8 mouse cellular contexts compared by ENCODE assay signal in the genomic region with DNA sequence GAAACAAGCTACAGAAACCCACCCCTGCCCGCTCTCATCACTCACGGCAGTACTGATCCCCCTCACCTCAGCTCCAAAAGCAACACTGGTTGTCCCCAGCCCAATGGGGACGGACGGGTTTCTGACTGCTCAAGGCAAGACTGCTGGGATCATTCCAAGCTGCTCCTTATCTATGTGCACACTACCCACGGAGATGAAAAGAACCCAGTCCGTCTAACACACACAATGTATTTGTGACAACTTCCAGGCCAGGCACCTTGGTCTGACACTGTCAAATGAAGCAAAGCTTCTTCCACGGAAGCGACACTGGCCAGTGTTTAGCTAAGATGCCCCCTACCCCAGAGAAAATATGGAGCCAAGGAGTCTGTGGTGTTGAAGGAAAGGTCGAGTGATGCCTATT. TPM values are rescaled to one million over a fixed set of nuclear protein-coding genes. Genes with fewer than 3 reads are reported as not detected.
A peak's percentile ranks its signal among the peaks of the same experiment; 100 is the strongest.
DNase-seq lines count a peak whose midpoint lies in the region; ATAC-seq and TF ChIP-seq lines count a peak whose summit lies in the region.

No protein-coding gene starts in this region.

- H3K4me2 ChIP-seq in CH12.LX (ENCODE audit: insufficient read depth, low read depth, poor library complexity, severe bottlenecking): peak overlapping the region; percentile 70
- peak overlapping the region; percentile 94 for H3K4me2 ChIP-seq in forebrain, embryonic 14.5 days (ENCODE audit: low read length)
- H3K4me2 ChIP-seq in liver, embryonic 14.5 days (ENCODE audit: low read depth): peak overlapping the region; percentile 97

- dilution Hi-C loops in CH12.LX (cut with MboI; ENCODE audit: extremely low pct_ligation_motif_present, extremely low pct_unique_long_range_greater_than_20kb, low sequenced_read_pairs): no loop called here

- H3K27me3 ChIP-seq in CH12.LX (replicated peaks): no peaks in the 10 kb centered on the region
- H3K27me3 ChIP-seq in forebrain, embryonic 14.5 days (replicated peaks; ENCODE audit: control insufficient read depth, insufficient read depth, low read length): no peaks in the 10 kb centered on the region
- no peaks in the 10 kb centered on the region for H3K27me3 ChIP-seq in liver, embryonic 14.5 days (ENCODE audit: control insufficient read depth, insufficient read depth, low read length)

- no peak for TF ChIP-seq EP300 in CH12.LX (IDR thresholded peaks at IDR 0.05; ENCODE audit: low read length)
- no peak for TF ChIP-seq EP300 in liver, embryonic 14.5 days (IDR thresholded peaks at IDR 0.05; ENCODE audit: low read depth)

- no peak overlapping the region for H3K27ac ChIP-seq in CH12.LX (ENCODE audit: insufficient read depth, low read depth)
- H3K27ac ChIP-seq in forebrain, embryonic 14.5 days (ENCODE audit: low read depth, low read length): no peak overlapping the region
- no peak overlapping the region for H3K27ac ChIP-seq in liver, embryonic 14.5 days

- TF ChIP-seq RAD21 in CH12.LX (IDR thresholded peaks at IDR 0.05; ENCODE audit: low read depth, low read length): no peak

- no peak for TF ChIP-seq CTCF in CH12.LX (conservative IDR thresholded peaks at IDR 0.05 in 1 of 2, IDR thresholded peaks at IDR 0.05 in 1 of 2; ENCODE audit: low read depth in 2 of 2, low read length in 2 of 2)
- no peak for TF ChIP-seq CTCF in liver, embryonic 14.5 days (IDR thresholded peaks at IDR 0.05; ENCODE audit: low read depth)

- no peak overlapping the region; the same call in 1 of the 2 replicates for H3K9ac ChIP-seq in CH12.LX (ENCODE audit: insufficient read depth, low read depth)
- peak overlapping the region; percentile 98 for H3K9ac ChIP-seq in forebrain, embryonic 14.5 days (ENCODE audit: low read length)
- peak overlapping the region; percentile 38; the same call in 1 of the 2 replicates for H3K9ac ChIP-seq in liver, embryonic 14.5 days (replicated peaks)

- peak overlapping the region; percentile 19 to 90 (median 82) for H3K4me3 ChIP-seq in CH12.LX (replicated peaks in 1 of 3; ENCODE audit: low read depth in 2 of 3, low read length in 2 of 3, poor library complexity in 1 of 3)
- peak overlapping the region; percentile 99 for H3K4me3 ChIP-seq in forebrain, embryonic 14.5 days (ENCODE audit: low read depth, low read length)
- peak overlapping the region; percentile 31 to 90 for H3K4me3 ChIP-seq in liver, embryonic 14.5 days (ENCODE audit: insufficient read depth in 1 of 2, low read depth in 2 of 2, low read length in 2 of 2)

- peak; percentile 26 to 52 for DNase-seq in cerebellum, postnatal 10 days
- DNase-seq in cerebellum, postnatal 36 days: no peak
- no peak for DNase-seq in CH12.LX (ENCODE audit: extremely low read depth)
- DNase-seq in forebrain, embryonic 14.5 days (ENCODE audit: low spot score): no peak
- no peak for DNase-seq in liver, embryonic 14.5 days (ENCODE audit: low read depth in 3 of 3, low spot score in 3 of 3)
- DNase-seq in spleen, postnatal 36 days (ENCODE audit: low spot score in 2 of 2): no peak
- DNase-seq in gastrocnemius, postnatal 25 days: no peak
- DNase-seq in kidney, adult 18-20 months: no peak

- H3K79me2 ChIP-seq in CH12.LX (replicated peaks; ENCODE audit: control insufficient read depth, extremely low read depth, insufficient read depth, poor library complexity, severe bottlenecking): peaks cover 35% of the 10 kb centered on the region

- no peak for ATAC-seq in forebrain, embryonic 14.5 days
- ATAC-seq in liver, embryonic 14.5 days (ENCODE audit: insufficient read depth): no peak

- H3K36me3 ChIP-seq in CH12.LX (replicated peaks in 1 of 2; ENCODE audit: control insufficient read depth in 1 of 2, insufficient read depth in 1 of 2, low read length in 1 of 2): peaks cover 25 to 51% of the 10 kb centered on the region in 2 experiments
- peaks cover 38% of the 10 kb centered on the region for H3K36me3 ChIP-seq in forebrain, embryonic 14.5 days (ENCODE audit: control insufficient read depth, insufficient read depth, low read length)
- peaks cover 22% of the 10 kb centered on the region for H3K36me3 ChIP-seq in liver, embryonic 14.5 days (replicated peaks; ENCODE audit: control insufficient read depth, insufficient read depth, low read depth)

- 39% methylated on average over 9 of the region's 9 CpGs for WGBS in forebrain, embryonic 14.5 days
- 44% methylated on average over 9 of the region's 9 CpGs for WGBS in liver, embryonic 14.5 days (ENCODE audit: insufficient replicate concordance)

- H3K9me3 ChIP-seq in CH12.LX (replicated peaks; ENCODE audit: low read length): no peaks in the 10 kb centered on the region
- H3K9me3 ChIP-seq in forebrain, embryonic 14.5 days (replicated peaks; ENCODE audit: control insufficient read depth, low read length): no peaks in the 10 kb centered on the region
- H3K9me3 ChIP-seq in liver, embryonic 14.5 days (ENCODE audit: control insufficient read depth, low read length): no peaks in the 10 kb centered on the region

- in situ Hi-C loops in CH12.LX (cut with MboI; ENCODE audit: low pct_ligation_motif_present, low pct_unique_long_range_greater_than_20kb, low sequenced_read_pairs): loop anchor here (5.0 kb wide), 1 partner anchor 62 kb away; a partner anchor contains a TSS

- TF ChIP-seq POLR2A in CH12.LX (IDR thresholded peaks at IDR 0.05; ENCODE audit: low read depth, low read length): no peak

- H3K4me1 ChIP-seq in CH12.LX (ENCODE audit: control insufficient read depth in 1 of 2, insufficient read depth in 2 of 2): peaks cover 9 to 36% of the 10 kb centered on the region in 2 experiments
- peaks cover 21% of the 10 kb centered on the region for H3K4me1 ChIP-seq in forebrain, embryonic 14.5 days (ENCODE audit: control insufficient read depth, insufficient read depth, low read length)
- H3K4me1 ChIP-seq in liver, embryonic 14.5 days (replicated peaks; ENCODE audit: control insufficient read depth in 2 of 2, insufficient read depth in 2 of 2, low read length in 1 of 2): peaks cover 7 to 16% of the 10 kb centered on the region in 2 experiments

TF ChIP-seq in CH12.LX, 34 proteins besides CTCF, POLR2A, EP300 and RAD21:
- no peak for TF ChIP-seq GABPA (IDR thresholded peaks at IDR 0.05; ENCODE audit: insufficient replicate concordance, low read depth, low read length)
- TF ChIP-seq SMC3 (IDR thresholded peaks at IDR 0.05; ENCODE audit: low read depth, low read length): no peak
- no peak for TF ChIP-seq NELFE (IDR thresholded peaks at IDR 0.05; ENCODE audit: low read depth, low read length)
- TF ChIP-seq E2F4 (IDR thresholded peaks at IDR 0.05; ENCODE audit: insufficient replicate concordance, low read depth, low read length): no peak
- no peak for TF ChIP-seq MAFK (IDR thresholded peaks at IDR 0.05; ENCODE audit: insufficient replicate concordance, low read length)
- no peak for TF ChIP-seq KAT2A (IDR thresholded peaks at IDR 0.05; ENCODE audit: insufficient replicate concordance, low read length)
- no peak for TF ChIP-seq MAX (IDR thresholded peaks at IDR 0.05; ENCODE audit: low read length)
- TF ChIP-seq USF2 (conservative IDR thresholded peaks at IDR 0.05; ENCODE audit: low read depth, low read length): no peak
- TF ChIP-seq CHD2 (IDR thresholded peaks at IDR 0.05; ENCODE audit: low read length): no peak
- TF ChIP-seq CHD1 (IDR thresholded peaks at IDR 0.05; ENCODE audit: low read depth, low read length): no peak

RNA-seq across cellular contexts. Expression of a gene that starts 1.7 kb away (rescaled TPM):
- total RNA-seq in CH12.LX (2012; rRNA removed) (35.8 and 43.0 TPM in 2 replicates), CH12.LX (2014; rRNA removed) (13.0 and 14.0 TPM in 2 replicates)
- polyA plus RNA-seq in CH12.LX (2012; ENCODE audit: insufficient read length, low read depth): 147 and 148 TPM in 2 replicates
- 21.8 and 22.5 TPM in 2 replicates for polyA plus RNA-seq in forebrain, embryonic 14.5 days (2014; fragmentation: Nextera tagmentation; extraction: Ambion mirVana)
- 18.0 and 21.5 TPM in 2 replicates for polyA plus RNA-seq in liver, embryonic 14.5 days (2012; rRNA removed)
- 5.7 TPM in 2 replicates for polyA plus RNA-seq in liver, embryonic 14.5 days (2014; fragmentation: Nextera tagmentation; extraction: Ambion mirVana)
- total RNA-seq in gastrocnemius, postnatal 25 days (2021): 100 to 1,000 TPM; 145 to 167 TPM

Comparison
In these comparisons a context has a peak if more than half of its experiments do, and no peak if none do; other contexts are left out.
1. DNase-seq: peak in cerebellum, postnatal 10 days (2 of 2); none in cerebellum, postnatal 36 days (0 of 2), CH12.LX (single experiment), forebrain, embryonic 14.5 days (single experiment), liver, embryonic 14.5 days (0 of 3), spleen, postnatal 36 days (0 of 2), gastrocnemius, postnatal 25 days (single experiment) and kidney, adult 18-20 months (single experiment).
2. Peak in every context shown above with its lines, with median percentiles within 50 percentile points of each other: H3K4me2 ChIP-seq and H3K4me3 ChIP-seq.